Mouse (Mus musculus): ENCODE data around the gene Arhgef28. TPM values are rescaled to one million over a fixed set of nuclear protein-coding genes. Genes with fewer than 3 reads are reported as not detected.

Gene Arhgef28
- polyA plus RNA-seq, 1 experiment: 13.9 TPM

DNA sequence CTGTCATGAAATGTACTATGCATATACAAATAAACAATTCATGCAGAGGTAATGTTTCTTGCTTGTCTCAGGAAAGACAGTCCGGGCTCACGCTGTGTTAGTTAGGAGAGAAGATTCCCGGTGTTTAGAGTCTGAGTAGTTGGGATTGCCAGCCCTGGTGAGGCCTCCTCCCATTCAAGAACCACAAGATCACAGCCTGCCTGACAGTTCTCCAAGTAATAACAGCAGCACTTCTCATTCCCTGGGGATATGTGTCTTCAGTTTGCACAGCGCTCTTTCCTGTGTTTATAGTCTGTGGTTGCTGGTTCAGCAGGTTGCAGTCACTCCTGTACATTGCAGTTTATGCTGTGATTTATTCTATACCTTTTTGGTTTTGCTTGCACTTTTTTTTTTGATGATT is 329.8 kb downstream of the Arhgef28 start:
- no peaks in the 10 kb centered on the region for H3K4me1 ChIP-seq (ENCODE audit: control insufficient read depth, insufficient read depth, low read length)
- TF ChIP-seq CTCF (IDR thresholded peaks at IDR 0.05; ENCODE audit: extremely low read depth, insufficient read depth, low read length) (no peak), POLR2A (IDR thresholded peaks at IDR 0.05; ENCODE audit: extremely low read depth, insufficient read depth, low read length) (no peak)
- no peak overlapping the region for H3K4me3 ChIP-seq (ENCODE audit: insufficient read depth, low read length)
- H3K27ac ChIP-seq (ENCODE audit: insufficient read depth, low read length): no peak overlapping the region

DNA sequence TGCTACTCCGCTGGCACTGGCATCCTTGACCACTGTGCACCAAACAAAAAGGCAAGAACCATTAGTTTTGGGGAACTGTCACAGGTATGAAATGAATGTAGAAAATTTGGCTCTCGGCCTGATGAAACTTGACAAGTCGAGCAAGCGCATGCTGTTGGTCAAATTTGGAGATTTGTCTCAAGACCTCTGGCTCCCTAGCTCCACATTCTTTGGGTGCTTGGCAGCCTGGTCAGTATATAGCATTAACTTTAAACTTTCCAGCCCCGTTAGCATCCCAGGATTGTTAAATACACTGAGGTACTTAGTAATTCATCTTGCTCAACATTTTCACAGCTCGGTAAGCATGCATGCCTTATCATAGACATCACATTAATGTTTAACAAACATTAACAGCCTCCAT is 330.2 kb downstream of the Arhgef28 start:
- H3K4me1 ChIP-seq (ENCODE audit: control insufficient read depth, insufficient read depth, low read length): no peaks in the 10 kb centered on the region
- no peak overlapping the region for H3K4me3 ChIP-seq (ENCODE audit: insufficient read depth, low read length)
- H3K27ac ChIP-seq (ENCODE audit: insufficient read depth, low read length): no peak overlapping the region
- no peak for TF ChIP-seq CTCF (IDR thresholded peaks at IDR 0.05; ENCODE audit: extremely low read depth, insufficient read depth, low read length)
- no peak for TF ChIP-seq POLR2A (IDR thresholded peaks at IDR 0.05; ENCODE audit: extremely low read depth, insufficient read depth, low read length)

DNA sequence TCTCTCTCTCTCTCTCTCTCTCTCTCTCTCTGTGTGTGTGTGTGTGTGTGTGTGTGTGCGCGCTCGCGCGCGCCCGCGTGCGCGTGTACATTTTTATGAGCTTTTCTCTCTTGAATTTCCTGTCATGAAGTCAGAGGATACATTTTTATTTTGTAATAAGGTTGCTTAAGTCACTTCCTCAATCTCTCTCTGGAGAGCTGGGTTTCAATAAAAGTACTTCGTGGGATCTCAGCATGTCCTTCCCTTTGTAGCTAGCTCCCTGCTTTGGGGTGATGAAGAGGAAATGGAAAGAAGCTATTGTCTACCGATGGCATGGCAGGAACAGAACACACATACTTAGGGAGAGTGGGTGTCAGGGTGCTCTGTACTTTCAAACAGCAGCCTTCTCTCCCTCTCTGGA is 336.8 kb downstream of the Arhgef28 start:
- H3K4me3 ChIP-seq (ENCODE audit: insufficient read depth, low read length): no peak overlapping the region
- TF ChIP-seq CTCF (IDR thresholded peaks at IDR 0.05; ENCODE audit: extremely low read depth, insufficient read depth, low read length) (no peak), POLR2A (IDR thresholded peaks at IDR 0.05; ENCODE audit: extremely low read depth, insufficient read depth, low read length) (no peak)
- peaks cover 4% of the 10 kb centered on the region for H3K4me1 ChIP-seq (ENCODE audit: control insufficient read depth, insufficient read depth, low read length)
- no peak overlapping the region for H3K27ac ChIP-seq (ENCODE audit: insufficient read depth, low read length)

DNA sequence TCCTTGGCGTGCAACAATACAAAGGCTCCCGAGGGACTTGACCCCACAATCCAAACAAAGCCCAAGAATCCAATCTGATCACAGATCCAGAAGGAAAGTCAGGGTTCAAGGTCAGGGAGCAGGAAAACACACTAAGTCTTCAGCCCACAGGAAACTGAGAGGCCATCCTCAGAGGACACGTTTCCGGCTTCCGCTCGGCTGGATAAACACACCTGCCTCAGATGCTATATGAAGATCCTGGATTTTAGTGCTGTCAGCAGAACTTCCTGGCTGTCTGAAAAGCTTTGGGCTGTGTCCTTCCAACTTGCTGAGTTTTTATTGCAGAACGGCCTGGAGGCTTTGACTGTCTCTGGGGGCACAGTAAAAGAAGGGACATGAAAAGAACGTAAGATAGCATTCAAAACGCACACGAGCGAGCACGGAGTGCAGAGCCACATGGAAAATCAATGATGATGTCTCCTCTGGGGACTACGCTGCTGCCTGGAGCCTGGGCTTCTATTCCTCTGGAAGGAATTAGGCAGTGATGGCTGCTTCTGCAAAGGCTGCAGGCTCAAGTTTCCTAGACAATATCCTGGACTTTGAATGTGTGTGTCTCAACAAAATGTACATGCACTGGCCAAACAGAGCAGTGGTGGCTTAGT is 338.8 kb downstream of the Arhgef28 start:
- peaks cover 4% of the 10 kb centered on the region for H3K4me1 ChIP-seq (ENCODE audit: control insufficient read depth, insufficient read depth, low read length)
- H3K27ac ChIP-seq (ENCODE audit: insufficient read depth, low read length): no peak overlapping the region
- H3K4me3 ChIP-seq (ENCODE audit: insufficient read depth, low read length): no peak overlapping the region
- TF ChIP-seq POLR2A (IDR thresholded peaks at IDR 0.05; ENCODE audit: extremely low read depth, insufficient read depth, low read length) (no peak), CTCF (IDR thresholded peaks at IDR 0.05; ENCODE audit: extremely low read depth, insufficient read depth, low read length) (no peak)

DNA sequence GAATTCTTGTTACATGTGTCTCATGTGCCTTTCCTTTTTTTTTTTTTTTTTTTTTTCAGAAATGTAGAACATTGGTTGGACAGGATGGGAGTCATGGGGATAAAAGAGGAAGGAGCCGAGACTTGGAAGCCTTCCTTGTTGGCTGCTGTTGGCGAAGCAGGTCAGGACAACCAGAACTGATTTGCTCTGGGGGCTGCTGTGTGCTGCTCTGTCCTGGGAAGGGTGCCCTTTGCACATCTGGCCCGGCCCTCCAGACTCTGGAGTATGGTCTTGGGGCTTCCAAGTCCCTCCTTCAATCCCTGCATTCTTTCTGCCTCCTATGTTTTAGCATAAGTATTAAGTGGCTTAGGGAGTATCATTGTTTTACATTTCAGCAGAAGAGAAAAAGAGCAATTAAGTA is 347.2 kb downstream of the Arhgef28 start:
- TF ChIP-seq CTCF (IDR thresholded peaks at IDR 0.05; ENCODE audit: extremely low read depth, insufficient read depth, low read length): no peak
- TF ChIP-seq POLR2A (IDR thresholded peaks at IDR 0.05; ENCODE audit: extremely low read depth, insufficient read depth, low read length): no peak
- Histone ChIP-seq H3K27ac (ENCODE audit: insufficient read depth, low read length) (no peak overlapping the region), H3K4me3 (ENCODE audit: insufficient read depth, low read length) (no peak overlapping the region), H3K4me1 (ENCODE audit: control insufficient read depth, insufficient read depth, low read length) (no peaks in the 10 kb centered on the region)

DNA sequence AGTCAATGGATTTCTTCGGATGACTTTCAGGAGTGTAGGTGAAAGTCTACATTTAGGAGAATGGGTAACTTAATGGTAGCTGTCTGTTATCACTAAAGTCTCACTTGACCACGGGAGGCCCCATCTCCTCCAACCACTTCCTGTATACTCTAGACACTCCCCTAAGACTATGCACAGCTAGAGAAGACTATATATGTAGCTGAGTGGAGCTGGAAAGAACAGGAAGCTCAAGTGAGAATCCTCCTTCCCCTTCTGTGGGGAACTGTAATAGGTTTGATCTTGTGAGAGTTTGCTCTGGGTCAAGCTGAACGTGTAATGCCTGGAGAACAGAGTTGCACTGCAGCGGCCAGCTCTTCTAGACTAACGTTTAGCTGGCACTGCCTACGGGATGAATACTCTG is 348.4 kb downstream of the Arhgef28 start:
- TF ChIP-seq POLR2A (IDR thresholded peaks at IDR 0.05; ENCODE audit: extremely low read depth, insufficient read depth, low read length) (no peak), CTCF (IDR thresholded peaks at IDR 0.05; ENCODE audit: extremely low read depth, insufficient read depth, low read length) (no peak)
- Histone ChIP-seq H3K4me1 (ENCODE audit: control insufficient read depth, insufficient read depth, low read length) (no peaks in the 10 kb centered on the region), H3K4me3 (ENCODE audit: insufficient read depth, low read length) (no peak overlapping the region), H3K27ac (ENCODE audit: insufficient read depth, low read length) (no peak overlapping the region)

DNA sequence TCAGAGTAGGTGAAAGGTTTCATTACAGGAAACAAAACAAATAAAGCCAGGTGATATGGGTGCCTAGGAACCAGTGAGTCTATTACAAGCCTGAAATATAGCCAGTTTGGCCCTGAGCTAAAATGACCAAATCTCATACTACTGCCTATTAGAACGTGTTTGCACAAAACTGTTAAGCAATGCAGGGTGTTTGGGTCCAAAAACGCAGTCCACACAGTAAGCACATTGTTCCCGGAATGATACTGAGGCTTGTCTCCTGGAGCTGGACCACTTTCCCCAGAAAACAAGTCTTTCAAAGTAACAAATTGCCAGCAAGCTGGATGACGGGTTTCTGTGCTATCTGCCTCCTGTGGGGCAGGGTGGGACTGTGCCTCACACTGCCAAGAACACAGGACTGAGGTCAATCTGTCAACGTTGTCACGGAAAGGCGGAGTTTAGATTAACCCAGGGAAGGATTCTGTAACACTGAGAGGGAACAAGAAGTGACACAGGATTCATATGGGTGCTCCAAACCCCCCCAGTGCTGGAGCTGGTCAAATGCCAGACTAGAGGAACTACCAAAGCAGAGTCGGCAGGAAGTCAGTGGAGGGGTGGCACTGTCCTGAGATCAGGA is 352.8 kb downstream of the Arhgef28 start:
- no peaks in the 10 kb centered on the region for H3K4me1 ChIP-seq (ENCODE audit: control insufficient read depth, insufficient read depth, low read length)
- no peak for TF ChIP-seq POLR2A (IDR thresholded peaks at IDR 0.05; ENCODE audit: extremely low read depth, insufficient read depth, low read length)
- no peak for TF ChIP-seq CTCF (IDR thresholded peaks at IDR 0.05; ENCODE audit: extremely low read depth, insufficient read depth, low read length)
- H3K27ac ChIP-seq (ENCODE audit: insufficient read depth, low read length): no peak overlapping the region
- H3K4me3 ChIP-seq (ENCODE audit: insufficient read depth, low read length): no peak overlapping the region

Other genes starting within 250 kb of the Arhgef28 start
- gene Utp15, start 56.6 kb upstream of the Arhgef28 start, polyA plus RNA-seq (2012; rRNA removed): 20.1 and 22.6 TPM in 2 replicates
- 50.5 and 51.9 TPM in 2 replicates for gene Ankra2, start 56.6 kb upstream of the Arhgef28 start, polyA plus RNA-seq (2012; rRNA removed)
- not detected in 2 replicates for gene Gm21976, start 73.4 kb upstream of the Arhgef28 start, polyA plus RNA-seq (2012; rRNA removed)
- gene Btf3, start 110.6 kb upstream of the Arhgef28 start, polyA plus RNA-seq (2012; rRNA removed): 283 and 307 TPM in 2 replicates
- gene Foxd1, start 147.8 kb upstream of the Arhgef28 start, polyA plus RNA-seq (2012; rRNA removed): 0.59 and 1.0 TPM in 2 replicates